Mouse (Mus musculus) CH12.LX (cell line): Measurements from ENCODE around the gene Btd. TPM values are rescaled to one million over a fixed set of nuclear protein-coding genes. Genes with fewer than 3 reads are reported as not detected.

Experiments
- DNase-seq: peaks from one replicate; pipeline ENCODE4 v3.0.0-alpha.2; 2013; ENCODE audit errors: extremely low read depth
- H3K27ac ChIP-seq: 2 replicates; pipeline ENCODE4 v1.5.1; 2012; ENCODE audit warnings: low read depth, mild to moderate bottlenecking, control low read depth, moderate library complexity; ENCODE audit not compliant: insufficient read depth
- H3K27me3 ChIP-seq: replicated peaks from 2 replicates; pipeline ENCODE3; 2012; ENCODE audit warnings: inconsistent platforms
- H3K36me3 ChIP-seq, 2 experiments: replicated peaks in 1 of 2; 2 replicates each; pipeline versions ENCODE3 to v1.6.1; 2012; ENCODE audit warnings: inconsistent platforms in 1 of 2, low read length in 1 of 2, mild to moderate bottlenecking in 1 of 2, mixed read lengths in 1 of 2, moderate library complexity in 1 of 2; ENCODE audit not compliant: control insufficient read depth in 1 of 2, insufficient read depth in 1 of 2
- H3K4me1 ChIP-seq, 2 experiments: 2 replicates each; pipeline ENCODE4 v1.6.1; 2012; ENCODE audit warnings: inconsistent platforms in 1 of 2, moderate library complexity in 1 of 2; ENCODE audit not compliant: insufficient read depth in 2 of 2, control insufficient read depth in 1 of 2
- H3K4me2 ChIP-seq: 2 replicates; pipeline ENCODE4 v1.6.1; 2012; ENCODE audit warnings: low read depth, mild to moderate bottlenecking, control low read depth; ENCODE audit not compliant: poor library complexity, insufficient read depth, severe bottlenecking
- H3K4me3 ChIP-seq, 3 experiments: fragments of 150-350 bp in 1 of 3; sonication (generic) in 1 of 3; replicated peaks in 1 of 3; 2 replicates each; pipeline versions ENCODE3 to v1.5.1; 2011 to 2012; ENCODE audit warnings: low read depth in 2 of 3, low read length in 2 of 3, mild to moderate bottlenecking in 2 of 3, moderate library complexity in 2 of 3, control low read depth in 1 of 3, improper control_type of control experiment in 1 of 3, inconsistent platforms in 1 of 3, mixed read lengths in 1 of 3; ENCODE audit not compliant: poor library complexity in 1 of 3
- H3K79me2 ChIP-seq: replicated peaks from 2 replicates; pipeline ENCODE4 v1.6.1; 2012; ENCODE audit warnings: mild to moderate bottlenecking, moderate library complexity; ENCODE audit not compliant: control insufficient read depth, poor library complexity, insufficient read depth, severe bottlenecking; ENCODE audit errors: extremely low read depth
- H3K9ac ChIP-seq: 2 replicates; pipeline ENCODE4 v1.6.1; 2012; ENCODE audit warnings: low read depth, mild to moderate bottlenecking, control low read depth, moderate library complexity; ENCODE audit not compliant: insufficient read depth
- H3K9me3 ChIP-seq: replicated peaks from 2 replicates; pipeline ENCODE3; 2012; ENCODE audit warnings: low read length, inconsistent platforms, mixed read lengths
- BHLHE40 ChIP-seq: IDR thresholded peaks from 2 replicates; pipeline ENCODE4 v1.6.1; 2011; ENCODE audit warnings: mild to moderate bottlenecking, low read depth, low read length, improper control_type of control experiment
- CHD1 ChIP-seq: IDR thresholded peaks from 2 replicates; pipeline ENCODE4 v1.6.1; 2012; ENCODE audit warnings: low read depth, low read length, improper control_type of control experiment, inconsistent platforms
- CTCF ChIP-seq, 2 experiments: IDR thresholded peaks in 1 of 2; conservative IDR thresholded peaks in 1 of 2; 2 replicates each; pipeline ENCODE4 v1.5.1; 2011 to 2012; ENCODE audit warnings: low read depth in 2 of 2, low read length in 2 of 2, improper control_type of control experiment in 1 of 2, inconsistent platforms in 1 of 2, mild to moderate bottlenecking in 1 of 2, moderate library complexity in 1 of 2
- E2F4 ChIP-seq: IDR thresholded peaks from 2 replicates; pipeline ENCODE4 v1.6.1; 2011; ENCODE audit warnings: low read depth, low read length, improper control_type of control experiment; ENCODE audit not compliant: insufficient replicate concordance
- ELF1 ChIP-seq: IDR thresholded peaks from 2 replicates; pipeline ENCODE4 v1.6.1; 2014; ENCODE audit warnings: low read depth, mild to moderate bottlenecking, inconsistent platforms, low read length, improper control_type of control experiment
- EP300 ChIP-seq: IDR thresholded peaks from 2 replicates; pipeline ENCODE4 v1.6.1; 2011; ENCODE audit warnings: low read length, improper control_type of control experiment
- HCFC1 ChIP-seq: IDR thresholded peaks from 2 replicates; pipeline ENCODE4 v1.6.1; 2012; ENCODE audit warnings: low read depth, mild to moderate bottlenecking, inconsistent platforms, low read length, improper control_type of control experiment
- KAT2A ChIP-seq: IDR thresholded peaks from 2 replicates; pipeline ENCODE4 v1.6.1; 2012; ENCODE audit warnings: low read length, improper control_type of control experiment, inconsistent platforms; ENCODE audit not compliant: insufficient replicate concordance
- NELFE ChIP-seq: IDR thresholded peaks from 2 replicates; pipeline ENCODE4 v1.6.1; 2011; ENCODE audit warnings: low read depth, low read length, improper control_type of control experiment
- PAX5 ChIP-seq: IDR thresholded peaks from 2 replicates; pipeline ENCODE4 v1.6.1; 2012; ENCODE audit warnings: low read length, inconsistent platforms, mixed read lengths
- RAD21 ChIP-seq: IDR thresholded peaks from 2 replicates; pipeline ENCODE4 v1.6.1; 2011; ENCODE audit warnings: low read depth, mild to moderate bottlenecking, low read length, improper control_type of control experiment, moderate library complexity
- SIN3A ChIP-seq: IDR thresholded peaks from 2 replicates; pipeline ENCODE4 v1.6.1; 2012; ENCODE audit warnings: low read length, improper control_type of control experiment, inconsistent platforms
- SMC3 ChIP-seq: IDR thresholded peaks from 2 replicates; pipeline ENCODE4 v1.6.1; 2011; ENCODE audit warnings: low read depth, low read length, improper control_type of control experiment
- TBP ChIP-seq: conservative IDR thresholded peaks from 2 replicates; pipeline ENCODE4 v1.6.1; 2011; ENCODE audit warnings: low read depth, low read length, improper control_type of control experiment
- USF1 ChIP-seq: IDR thresholded peaks from 2 replicates; pipeline ENCODE4 v1.6.1; 2014; ENCODE audit warnings: low read depth, mild to moderate bottlenecking, inconsistent platforms, low read length, improper control_type of control experiment
- ZC3H11A ChIP-seq: IDR thresholded peaks from 2 replicates; pipeline ENCODE4 v1.6.1; 2012; ENCODE audit warnings: low read depth, mild to moderate bottlenecking, inconsistent platforms, low read length, improper control_type of control experiment
- ZKSCAN1 ChIP-seq: IDR thresholded peaks from 2 replicates; pipeline ENCODE4 v1.6.1; 2012; ENCODE audit warnings: low read depth, inconsistent platforms, low read length, improper control_type of control experiment, borderline replicate concordance
- ZMIZ1 ChIP-seq: IDR thresholded peaks from 2 replicates; pipeline ENCODE4 v1.6.1; 2012; ENCODE audit warnings: low read depth, mild to moderate bottlenecking, inconsistent platforms, low read length, improper control_type of control experiment
- dilution Hi-C: fragments of 300-500 bp; cut with MboI; formaldehyde crosslinking; loops from 2 replicates; pipeline ENCODE4 v1.14.3; 2020; ENCODE audit warnings: low sequenced_read_pairs; ENCODE audit not compliant: extremely low pct_unique_long_range_greater_than_20kb, extremely low pct_ligation_motif_present
- in situ Hi-C: fragments of 300-500 bp; cut with MboI; formaldehyde crosslinking; loops from 3 replicates; pipeline ENCODE4 v1.14.3; 2019; ENCODE audit warnings: low sequenced_read_pairs, low pct_ligation_motif_present, low pct_unique_long_range_greater_than_20kb, mixed read lengths
- polyA plus RNA-seq: library from polyadenylated mRNA; unstranded; fragments of >175 nt; gene quantifications from 2 replicates; pipeline ENCODE4 v1.2.1, GENCODE M21; 2012; ENCODE audit warnings: low read depth; ENCODE audit not compliant: insufficient read length
- total RNA-seq, 2 experiments: library from RNA; depleted of rRNA; stranded (reverse); fragments of 300-350 nt in 1 of 2; fragments of >200 nt in 1 of 2; gene quantifications; 2 replicates each; pipeline ENCODE4 v1.2.3; 2012 to 2014

Gene Btd
- total and polyA plus RNA-seq, 3 experiments = 16.2 to 25.4 (median 23.0) TPM

DNA sequence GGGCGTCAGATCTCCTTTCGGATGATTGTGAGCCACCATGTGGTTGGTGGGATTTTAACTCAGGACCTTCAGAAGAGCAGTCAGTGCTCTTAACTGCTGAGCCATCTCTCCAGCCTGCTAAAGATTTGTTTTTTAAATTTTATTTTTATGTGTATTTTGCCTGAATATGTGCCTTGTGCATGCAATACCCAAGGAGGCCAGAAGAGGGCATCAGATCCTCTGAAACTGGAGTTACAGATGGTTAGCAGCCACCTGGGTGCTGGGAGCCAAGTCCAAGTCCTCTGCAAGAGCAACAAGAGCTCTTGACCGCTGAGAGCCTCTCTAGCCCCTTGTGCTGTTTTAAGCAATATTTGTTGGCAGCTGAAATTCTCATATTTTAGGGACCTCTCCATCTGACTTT, 9.5 kb downstream of the Btd start:
- Histone ChIP-seq H3K4me3 (no peak overlapping the region), H3K9me3 (peaks cover 5% of the 10 kb centered on the region), H3K4me1 (peaks cover 16 to 38% of the 10 kb centered on the region in 2 experiments), H3K36me3 (peaks cover 0 to 13% of the 10 kb centered on the region in 2 experiments), H3K4me2 (no peak overlapping the region), H3K27ac (no peak overlapping the region), H3K9ac (no peak overlapping the region), H3K79me2 (no peaks in the 10 kb centered on the region; the same call in 1 of the 2 replicates), H3K27me3 (no peaks in the 10 kb centered on the region)
- dilution Hi-C loops (no loop called here), in situ Hi-C loops (loop anchor here (5.0 to 10.0 kb wide), 3 partner anchors 132 to 434 kb away; partner anchors contain the start of genes Dph3 and Oxnad1)
- peak; percentile 4; the same call in 1 of the 2 replicates for TF ChIP-seq SMC3
- no peak for TF ChIP-seq E2F4
- no peak for TF ChIP-seq TBP
- TF ChIP-seq CTCF (conservative IDR thresholded peaks at IDR 0.05 in 1 of 2, IDR thresholded peaks at IDR 0.05 in 1 of 2; ENCODE audit: low read depth in 2 of 2, low read length in 2 of 2) = peak; percentile 19 to 41; a peak in 2 of 4 replicates
- TF ChIP-seq RAD21 = peak; percentile 19
- DNase-seq = no peak

- no peak for DNase-seq
- Histone ChIP-seq H3K4me1 (peaks cover 16 to 39% of the 10 kb centered on the region in 2 experiments), H3K79me2 (no peaks in the 10 kb centered on the region; the same call in 1 of the 2 replicates), H3K27ac (no peak overlapping the region), H3K36me3 (peaks cover 0 to 6% of the 10 kb centered on the region in 2 experiments), H3K9ac (no peak overlapping the region), H3K27me3 (no peaks in the 10 kb centered on the region), H3K9me3 (peaks cover 5% of the 10 kb centered on the region), H3K4me3 (no peak overlapping the region), H3K4me2 (no peak overlapping the region)
- dilution Hi-C loops = no loop called here
- no peak for TF ChIP-seq ZC3H11A
- TF ChIP-seq SIN3A = no peak
- TF ChIP-seq KAT2A = no peak
- TF ChIP-seq BHLHE40 = no peak
- TF ChIP-seq HCFC1 = no peak
- TF ChIP-seq E2F4 = no peak
- TF ChIP-seq CHD1 = no peak
- no peak for TF ChIP-seq ZKSCAN1
- no peak for TF ChIP-seq USF1
- TF ChIP-seq NELFE = no peak
- TF ChIP-seq ZMIZ1 = no peak
- no peak for TF ChIP-seq PAX5
- no peak for TF ChIP-seq ELF1
- no peak for TF ChIP-seq EP300
- in situ Hi-C loops = loop anchor here (5.0 to 10.0 kb wide), 3 partner anchors 131 to 434 kb away; partner anchors contain the start of genes Dph3 and Oxnad1
These were observed 10.4 kb downstream of the Btd start for GRCm38 (mm10) chr14:31651206-31651605.
